Mouse (Mus musculus): ENCODE results near the gene Ndfip2. TPM values are rescaled to one million over a fixed set of nuclear protein-coding genes. Genes with fewer than 3 reads are reported as not detected.

Ndfip2 gene
- polyA plus RNA-seq, 1 experiment from 2014 or later = 78.6 TPM

DNA sequence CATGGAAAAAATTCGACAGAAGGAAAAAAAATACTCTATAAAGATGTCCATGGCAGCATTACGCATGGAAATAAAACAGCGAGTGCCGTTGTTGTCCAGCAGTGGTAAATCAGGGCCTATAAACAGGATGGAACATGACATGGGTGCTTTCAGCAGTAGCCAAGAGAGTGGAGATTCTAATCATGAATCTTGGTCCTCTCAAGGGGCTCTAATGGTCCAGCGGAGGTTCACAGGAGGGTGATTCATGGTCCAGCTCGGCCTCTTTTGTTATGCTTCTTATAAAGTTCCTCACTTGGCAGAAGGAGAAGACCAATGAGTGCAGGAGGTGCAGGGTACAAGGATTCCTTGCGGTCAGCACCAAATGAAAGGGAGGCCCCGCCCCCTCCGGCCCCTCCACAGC is 65.1 kb downstream of the Ndfip2 start:
- H3K9me3 ChIP-seq (ENCODE audit: control insufficient read depth, low read length) = 0 out of 2 replicates have a peak, but pooled peaks cover 3% of the 10 kb centered on the region
- H3K9ac ChIP-seq (replicated peaks; ENCODE audit: low read depth, low read length) = no peak overlapping the region
- no peak overlapping the region for H3K4me2 ChIP-seq (ENCODE audit: low read length)
- WGBS = 85% methylated on average over 9 of the region's 9 CpGs
- no peaks in the 10 kb centered on the region for H3K27me3 ChIP-seq (replicated peaks; ENCODE audit: control insufficient read depth, insufficient read depth, low read length)
- H3K27ac ChIP-seq (ENCODE audit: low read length) = no peak overlapping the region
- peaks cover 5% of the 10 kb centered on the region; the same call in 1 of the 2 replicates for H3K4me1 ChIP-seq (replicated peaks; ENCODE audit: control insufficient read depth, insufficient read depth, low read length)
- no peak overlapping the region for H3K4me3 ChIP-seq (replicated peaks; ENCODE audit: low read length)
- ATAC-seq = no peak
- H3K36me3 ChIP-seq (ENCODE audit: control insufficient read depth, insufficient read depth) = no peaks in the 10 kb centered on the region

DNA sequence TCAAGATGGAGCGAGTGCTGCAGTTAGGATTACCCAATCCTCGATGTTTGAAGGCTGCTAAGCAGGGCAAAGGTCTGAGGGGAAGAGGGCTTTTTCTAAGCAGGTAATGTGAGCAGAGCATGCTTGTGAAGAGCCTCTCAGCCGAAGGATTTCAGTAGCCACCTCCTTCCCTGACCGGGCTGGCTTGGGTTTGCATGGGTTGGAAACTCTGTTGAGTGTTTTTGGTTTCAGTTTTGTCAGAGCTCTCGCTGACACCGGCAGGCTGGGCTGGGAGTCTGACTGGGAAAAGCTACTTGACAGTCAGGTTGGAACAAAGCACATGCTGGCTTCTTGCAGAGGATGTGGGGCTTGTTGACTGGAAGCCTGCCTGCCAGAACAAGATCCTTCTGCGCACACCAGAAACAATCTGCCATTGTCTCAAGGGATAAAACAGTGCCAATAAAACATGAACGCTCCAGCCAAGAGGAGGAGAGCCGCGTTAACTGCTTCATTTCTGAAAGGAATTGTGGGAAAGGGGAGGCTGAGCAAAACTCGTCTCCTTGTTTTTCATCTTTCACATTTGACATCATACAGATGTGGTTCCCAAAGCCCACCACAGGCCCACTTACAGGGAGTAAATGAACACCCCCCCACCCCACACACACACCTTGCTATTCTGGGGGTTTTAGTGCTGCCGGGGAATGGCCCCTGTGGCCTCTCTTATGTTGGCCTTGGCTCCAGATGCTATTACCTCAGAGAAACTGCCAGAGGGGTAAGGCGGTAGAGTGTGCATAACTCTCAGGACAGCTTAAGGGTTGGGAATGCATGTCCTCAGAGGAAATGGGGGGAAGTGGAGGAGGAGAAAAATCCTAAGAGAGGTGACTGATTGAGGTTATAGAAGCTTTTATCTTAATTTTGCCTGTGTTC is 70.3 kb downstream of the Ndfip2 start:
- H3K36me3 ChIP-seq (ENCODE audit: control insufficient read depth, insufficient read depth) = no peaks in the 10 kb centered on the region
- ATAC-seq = peak; percentile 89
- peak overlapping the region; percentile 79 for H3K27ac ChIP-seq (ENCODE audit: low read length)
- H3K4me3 ChIP-seq (replicated peaks; ENCODE audit: low read length) = peak overlapping the region; percentile 32
- 10% methylated on average over 13 of the region's 13 CpGs for WGBS
- H3K9ac ChIP-seq (replicated peaks; ENCODE audit: low read depth, low read length) = peak overlapping the region; percentile 53
- H3K4me2 ChIP-seq (ENCODE audit: low read length) = peak overlapping the region; percentile 54
- H3K4me1 ChIP-seq (replicated peaks; ENCODE audit: control insufficient read depth, insufficient read depth, low read length) = peaks cover 13% of the 10 kb centered on the region
- no peaks in the 10 kb centered on the region for H3K27me3 ChIP-seq (replicated peaks; ENCODE audit: control insufficient read depth, insufficient read depth, low read length)
- H3K9me3 ChIP-seq (ENCODE audit: control insufficient read depth, low read length) = 0 out of 2 replicates have a peak, but pooled peaks cover 3% of the 10 kb centered on the region

DNA sequence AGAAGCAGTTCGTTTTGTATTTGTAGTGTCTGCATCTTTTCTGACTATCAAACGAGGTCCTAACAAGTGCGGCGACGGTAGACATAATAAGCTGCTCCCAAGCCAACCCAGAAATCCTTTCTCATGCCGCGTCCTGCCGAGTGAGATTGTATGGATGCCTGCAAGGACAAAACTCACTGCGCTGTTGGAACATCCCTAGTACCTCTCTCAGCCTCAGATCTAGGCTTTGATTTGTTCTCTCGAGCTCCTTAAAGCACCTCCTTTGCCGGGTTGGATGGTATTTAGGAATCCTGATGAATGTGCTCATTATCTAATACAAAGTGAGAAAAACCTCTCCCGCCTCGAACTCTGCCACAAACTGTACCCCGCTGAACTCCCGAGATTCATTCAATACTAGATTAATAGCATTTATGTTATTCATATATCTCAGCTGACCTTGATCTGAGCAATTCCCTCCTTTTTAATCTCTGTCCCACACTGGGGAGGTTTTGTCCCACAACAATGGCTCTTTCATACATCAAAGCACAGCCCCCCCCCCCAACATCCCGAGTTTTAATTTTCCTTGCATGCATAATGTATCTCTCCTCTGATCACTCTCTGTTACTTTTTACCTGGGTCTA is 75.2 kb downstream of the Ndfip2 start:
- Histone ChIP-seq H3K36me3 (ENCODE audit: control insufficient read depth, insufficient read depth) (no peaks in the 10 kb centered on the region), H3K27me3 (replicated peaks; ENCODE audit: control insufficient read depth, insufficient read depth, low read length) (no peaks in the 10 kb centered on the region), H3K4me2 (ENCODE audit: low read length) (peak overlapping the region; percentile 62), H3K9ac (replicated peaks; ENCODE audit: low read depth, low read length) (peak overlapping the region; percentile 61), H3K27ac (ENCODE audit: low read length) (peak overlapping the region; percentile 33; the same call in 1 of the 2 replicates), H3K9me3 (ENCODE audit: control insufficient read depth, low read length) (no peaks in the 10 kb centered on the region), H3K4me1 (replicated peaks; ENCODE audit: control insufficient read depth, insufficient read depth, low read length) (peaks cover 7% of the 10 kb centered on the region), H3K4me3 (replicated peaks; ENCODE audit: low read length) (peak overlapping the region; percentile 48)
- WGBS = 13% methylated on average over 16 of the region's 16 CpGs
- peak; percentile 64 for ATAC-seq

DNA sequence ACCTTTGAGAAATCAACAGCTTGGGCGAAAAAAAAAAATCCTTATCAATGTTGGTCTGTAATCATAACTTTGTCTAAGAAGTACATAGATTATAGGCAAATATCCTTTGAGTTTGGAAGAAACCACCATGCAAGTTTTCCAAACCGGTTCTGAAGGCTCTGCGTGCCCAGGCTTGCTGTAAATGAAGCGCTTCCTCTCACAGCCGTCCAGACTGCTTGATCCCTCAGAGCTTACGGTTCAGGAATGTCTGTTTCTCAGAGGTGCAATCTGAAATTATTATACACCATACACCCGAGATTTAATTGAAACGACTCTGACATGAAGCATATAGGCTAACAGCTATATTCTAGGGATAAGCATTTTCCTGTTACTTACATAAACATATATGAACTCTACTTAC is 83.4 kb downstream of the Ndfip2 start:
- Histone ChIP-seq H3K4me3 (replicated peaks; ENCODE audit: low read length) (no peak overlapping the region), H3K4me1 (replicated peaks; ENCODE audit: control insufficient read depth, insufficient read depth, low read length) (no peaks in the 10 kb centered on the region), H3K4me2 (ENCODE audit: low read length) (no peak overlapping the region), H3K27ac (ENCODE audit: low read length) (no peak overlapping the region), H3K9ac (replicated peaks; ENCODE audit: low read depth, low read length) (no peak overlapping the region), H3K27me3 (replicated peaks; ENCODE audit: control insufficient read depth, insufficient read depth, low read length) (no peaks in the 10 kb centered on the region), H3K9me3 (ENCODE audit: control insufficient read depth, low read length) (no peaks in the 10 kb centered on the region), H3K36me3 (ENCODE audit: control insufficient read depth, insufficient read depth) (no peaks in the 10 kb centered on the region)
- ATAC-seq = no peak
- WGBS = 85% methylated on average over 8 of the region's 8 CpGs

GRCm38 (mm10) chr14:105354121-105354520 is 95.7 kb downstream of the Ndfip2 start:
- 83% methylated on average over 11 of the region's 11 CpGs for WGBS
- H3K9ac ChIP-seq (replicated peaks; ENCODE audit: low read depth, low read length) = no peak overlapping the region

More at GRCm38 (mm10) chr14:105354121-105354520, 95.7 kb downstream of the Ndfip2 start:
- no peak overlapping the region for H3K27ac ChIP-seq (ENCODE audit: low read length)
- ATAC-seq = no peak
- H3K27me3 ChIP-seq (replicated peaks; ENCODE audit: control insufficient read depth, insufficient read depth, low read length) = no peaks in the 10 kb centered on the region
- no peak overlapping the region for H3K4me3 ChIP-seq (replicated peaks; ENCODE audit: low read length)
- no peak overlapping the region for H3K4me2 ChIP-seq (ENCODE audit: low read length)
- H3K9me3 ChIP-seq (ENCODE audit: control insufficient read depth, low read length) = no peaks in the 10 kb centered on the region
- no peaks in the 10 kb centered on the region for H3K36me3 ChIP-seq (ENCODE audit: control insufficient read depth, insufficient read depth)
- no peaks in the 10 kb centered on the region for H3K4me1 ChIP-seq (replicated peaks; ENCODE audit: control insufficient read depth, insufficient read depth, low read length)

Other genes with a start within 250 kb of the Ndfip2 start
- 32.2 and 38.2 TPM in 2 replicates for gene Rbm26, start 81.2 kb upstream of the Ndfip2 start, polyA plus RNA-seq (2015; fragmentation: Nextera tagmentation; extraction: Ambion mirVana)